Mouse (Mus musculus) myocyte (in vitro differentiated cells): ENCODE measurements around the gene Synj2.

ENCODE experiments used
- E2F4 ChIP-seq: IDR thresholded peaks from one replicate; pipeline ENCODE4 v1.6.1; 2011; ENCODE audit warnings: mild to moderate bottlenecking, control low read depth, moderate library complexity; ENCODE audit not compliant: insufficient read depth
- MYOG ChIP-seq, 3 experiments: IDR thresholded peaks; one replicate each; pipeline ENCODE4 v1.6.1; 2011; ENCODE audit warnings: control low read depth in 2 of 3, low read depth in 2 of 3, mild to moderate bottlenecking in 2 of 3; ENCODE audit not compliant: insufficient read length in 2 of 3, control insufficient read depth in 1 of 3, insufficient read depth in 1 of 3
- POLR2A ChIP-seq: IDR thresholded peaks from one replicate; pipeline ENCODE4 v1.6.1; 2011; ENCODE audit warnings: low read depth, mild to moderate bottlenecking, control low read depth, moderate library complexity; ENCODE audit not compliant: insufficient read length
- POLR2AphosphoS2 ChIP-seq: IDR thresholded peaks from one replicate; pipeline ENCODE4 v1.6.1; 2011; ENCODE audit warnings: low read depth, control low read depth; ENCODE audit not compliant: insufficient read length

GRCm38 (mm10) chr17:6083323-6083890, 142.3 kb downstream of the Synj2 start:
- TF ChIP-seq POLR2AphosphoS2 (no peak), POLR2A (no peak), E2F4 (no peak), MYOG (IDR thresholded peaks at IDR 0.05; ENCODE audit: control insufficient read depth in 1 of 3, insufficient read depth in 1 of 3, insufficient read length in 2 of 3, low read depth in 2 of 3) (no peak)
